Mouse (Mus musculus) spleen, postnatal 10 days (tissue): ENCODE results near the gene Dmrta2.
A peak's percentile ranks its signal among the peaks of the same experiment; 100 is the strongest.

Experiments
- DNase-seq, 2 experiments: peaks; one replicate each; pipeline ENCODE4 v3.0.0; 2021 to 2022; ENCODE audit warnings: low spot score in 2 of 2

Dmrta2 gene

GRCm38 (mm10) chr4:109977148-109978067, at the start of gene Dmrta2:
Dmrta2 (plus strand) TSS chr4:109978053.
- no peak for DNase-seq

- no peak for DNase-seq
Measured at GRCm38 (mm10) chr4:109929058-109929457, 48.8 kb upstream of the Dmrta2 start.

- DNase-seq, result peak in 1 of 2 experiments; percentile 13
Measured at GRCm38 (mm10) chr4:109930445-109930844, 47.4 kb upstream of the Dmrta2 start.

GRCm38 (mm10) chr4:109930935-109931334, 46.9 kb upstream of the Dmrta2 start:
- no peak for DNase-seq

GRCm38 (mm10) chr4:109936557-109936956, 41.3 kb upstream of the Dmrta2 start:
- DNase-seq, result no peak

- no peak for DNase-seq
Measured at GRCm38 (mm10) chr4:109939291-109939690, 38.6 kb upstream of the Dmrta2 start.

GRCm38 (mm10) chr4:109945554-109945953, 32.3 kb upstream of the Dmrta2 start:
- DNase-seq, result no peak

- DNase-seq, result no peak
Measured at GRCm38 (mm10) chr4:109949307-109949706, 28.5 kb upstream of the Dmrta2 start.

- no peak for DNase-seq
Measured at GRCm38 (mm10) chr4:109953509-109953908, 24.3 kb upstream of the Dmrta2 start.

- DNase-seq, result no peak
Measured at GRCm38 (mm10) chr4:109960201-109960935, 17.5 kb upstream of the Dmrta2 start.

- DNase-seq, result no peak
Measured at GRCm38 (mm10) chr4:109963570-109964279, 14.1 kb upstream of the Dmrta2 start.

- DNase-seq, result no peak
Measured at GRCm38 (mm10) chr4:109969561-109969960, 8.3 kb upstream of the Dmrta2 start.

GRCm38 (mm10) chr4:109973991-109974654, 3.7 kb upstream of the Dmrta2 start:
- no peak for DNase-seq

GRCm38 (mm10) chr4:109974655-109975380, 3.0 kb upstream of the Dmrta2 start:
- DNase-seq, result no peak

- no peak for DNase-seq
Measured at GRCm38 (mm10) chr4:109975381-109976240, 2.2 kb upstream of the Dmrta2 start.

GRCm38 (mm10) chr4:109976273-109977147, 1.3 kb upstream of the Dmrta2 start:
- no peak for DNase-seq

- no peak for DNase-seq
Measured at GRCm38 (mm10) chr4:109978068-109978857, 410 bp downstream of the Dmrta2 start.

GRCm38 (mm10) chr4:109978858-109979340, 1.0 kb downstream of the Dmrta2 start:
- no peak for DNase-seq
